Mouse (Mus musculus) stomach, postnatal 0 days (tissue): ENCODE results near the gene Gm49416.

Source experiments
- CTCF ChIP-seq: IDR thresholded peaks from 2 replicates; pipeline ENCODE4 v1.5.1; 2016; ENCODE audit warnings: antibody characterized with exemption, low read depth, mild to moderate bottlenecking, moderate library complexity
- EP300 ChIP-seq: optimal IDR thresholded peaks from 2 replicates; pipeline ENCODE3; 2016; ENCODE audit warnings: antibody characterized with exemption

DNA sequence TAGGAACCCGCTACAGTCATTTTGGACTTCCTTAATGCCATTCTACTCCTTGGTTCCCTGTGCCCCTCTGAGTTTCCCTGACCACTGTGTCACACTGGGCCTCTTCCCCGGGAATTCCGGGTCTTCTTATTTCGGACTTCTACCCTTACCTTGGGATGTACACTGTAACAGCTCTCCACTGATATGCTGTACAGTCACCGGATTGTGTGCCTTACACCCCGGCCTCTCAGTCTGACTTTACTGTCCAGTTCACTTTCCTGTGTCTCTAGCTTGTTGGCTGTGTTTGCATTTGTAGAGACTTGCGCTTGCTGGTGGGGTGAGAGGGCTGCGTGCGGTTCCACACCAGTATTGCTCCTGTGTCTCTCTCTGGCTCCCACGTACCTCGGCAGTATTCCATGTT, 41.4 kb downstream of the Gm49416 start:
- TF ChIP-seq CTCF (no peak), EP300 (no peak)
